Mouse (Mus musculus) midbrain, embryonic 11.5 days (tissue): ENCODE results near the gene Nyap2. TPM values are rescaled to one million over a fixed set of nuclear protein-coding genes. Genes with fewer than 3 reads are reported as not detected.

ENCODE experiments used
- ATAC-seq: fragments of 200-750 bp; cut with Nextera tagmentation; 2 replicates; pipeline ENCODE4 v1.8.0; 2017; ENCODE audit warnings: moderate TSS enrichment, moderate library complexity; ENCODE audit not compliant: low FRiP score
- DNase-seq: peaks from one replicate; pipeline ENCODE4 v3.0.0; 2015; ENCODE audit warnings: low spot score; ENCODE audit errors: missing footprints
- H3K27ac ChIP-seq: fragments of 300-500 bp; sonication (generic); 2 replicates; pipeline ENCODE4 v1.5.1; 2014; ENCODE audit warnings: low read depth, low read length
- H3K27me3 ChIP-seq: fragments of 300-500 bp; sonication (generic); 2 replicates; pipeline ENCODE4 v1.6.1; 2014; ENCODE audit warnings: mild to moderate bottlenecking, low read length, moderate library complexity, mixed read lengths; ENCODE audit not compliant: control insufficient read depth, insufficient read depth
- H3K36me3 ChIP-seq: fragments of 300-500 bp; sonication (generic); 2 replicates; pipeline ENCODE4 v1.6.1; 2014; ENCODE audit warnings: mild to moderate bottlenecking, low read length, moderate library complexity, mixed read lengths; ENCODE audit not compliant: control insufficient read depth, insufficient read depth
- H3K4me1 ChIP-seq: fragments of 300-500 bp; sonication (generic); 2 replicates; pipeline ENCODE4 v1.6.1; 2014; ENCODE audit warnings: low read length; ENCODE audit not compliant: control insufficient read depth, insufficient read depth
- H3K4me2 ChIP-seq: fragments of 300-500 bp; sonication (generic); 2 replicates; pipeline ENCODE4 v1.6.1; 2014; ENCODE audit warnings: mild to moderate bottlenecking, moderate library complexity
- H3K4me3 ChIP-seq: fragments of 300-500 bp; sonication (generic); 2 replicates; pipeline ENCODE4 v1.5.1; 2014; ENCODE audit warnings: low read depth, low read length
- H3K9ac ChIP-seq: fragments of 300-500 bp; sonication (generic); 2 replicates; pipeline ENCODE4 v1.6.1; 2014; ENCODE audit warnings: low read length
- H3K9me3 ChIP-seq: fragments of 300-500 bp; sonication (generic); 2 replicates; pipeline ENCODE4 v1.6.1; 2016; ENCODE audit warnings: low read length; ENCODE audit not compliant: control insufficient read depth
- WGBS: fragments of 180-500 bp; shearing (Covaris S2); extraction: QIAGEN DNeasy Blood & Tissue Kit; methylation state at CpG from one replicate; pipeline ENCODE4 v1.1.7; 2014; 5-methylcytosine and 5-hydroxymethylcytosine counted together
- polyA plus RNA-seq: library from polyadenylated mRNA; unstranded; fragments of >200 nt; fragmentation: Nextera tagmentation; extraction: Ambion mirVana; gene quantifications from 2 replicates; pipeline ENCODE4 v1.2.1, GENCODE M21; 2014

The Nyap2 gene
- polyA plus RNA-seq, 1 experiment from 2014 or later, result 1.7 TPM

DNA sequence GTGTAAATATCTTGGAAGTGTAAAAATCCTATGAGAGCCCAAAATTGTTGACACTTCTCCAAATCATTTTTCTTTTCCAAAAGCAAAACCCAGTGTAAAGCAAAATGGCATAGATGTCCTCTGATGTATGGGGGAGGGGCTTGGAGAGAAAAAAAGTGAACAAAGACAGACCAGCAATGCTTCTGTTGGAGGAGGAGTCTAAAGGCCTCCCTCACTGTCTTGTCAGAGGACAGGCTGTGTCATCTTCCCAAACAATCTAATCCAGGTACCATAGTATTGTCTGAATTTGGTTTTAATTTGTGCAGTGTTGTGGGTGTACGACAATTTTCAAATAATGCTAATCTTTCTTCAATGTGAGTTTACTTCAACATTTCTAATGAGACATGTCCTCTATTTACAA, 13.7 kb downstream of the Nyap2 start:
- no peak overlapping the region for H3K9ac ChIP-seq
- WGBS, result 88% methylated on average over 1 of the region's 1 CpGs
- no peak overlapping the region for H3K27ac ChIP-seq
- no peaks in the 10 kb centered on the region for H3K9me3 ChIP-seq
- DNase-seq (no peak), ATAC-seq (0 out of 2 replicates have a peak, but pooled peaks have one; percentile 40)
- H3K36me3 ChIP-seq, result no peaks in the 10 kb centered on the region
- peaks cover 2% of the 10 kb centered on the region; the same call in 1 of the 2 replicates for H3K4me1 ChIP-seq
- H3K4me2 ChIP-seq, result no peak overlapping the region
- no peak overlapping the region for H3K4me3 ChIP-seq
- no peaks in the 10 kb centered on the region for H3K27me3 ChIP-seq

DNA sequence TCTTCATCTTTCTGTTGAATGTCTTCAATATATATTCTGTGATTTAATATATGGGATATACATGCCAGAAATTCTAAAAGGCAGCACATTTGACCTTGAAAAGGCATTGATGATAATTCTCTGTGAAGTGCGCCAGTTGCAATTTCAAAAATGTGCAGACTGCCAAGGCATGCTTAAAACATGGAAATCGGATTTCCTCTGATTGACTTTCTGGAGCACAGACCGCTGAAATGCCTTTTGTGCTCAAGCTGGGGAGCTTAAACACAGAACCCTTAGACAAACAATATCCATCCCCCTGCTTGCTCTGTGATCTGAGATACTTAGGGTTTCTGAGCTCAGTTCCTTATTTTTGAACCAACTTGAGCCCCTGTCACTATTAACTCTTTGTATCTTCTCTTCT, 14.2 kb downstream of the Nyap2 start:
- DNase-seq, result no peak
- H3K4me2 ChIP-seq, result no peak overlapping the region
- no peaks in the 10 kb centered on the region for H3K27me3 ChIP-seq
- no peak overlapping the region for H3K27ac ChIP-seq
- no peak overlapping the region for H3K4me3 ChIP-seq
- no peaks in the 10 kb centered on the region for H3K9me3 ChIP-seq
- H3K36me3 ChIP-seq, result no peaks in the 10 kb centered on the region
- ATAC-seq, result peak; percentile 46; the same call in 1 of the 2 replicates
- WGBS, result 39% methylated on average over 3 of the region's 3 CpGs
- peaks cover 2% of the 10 kb centered on the region; the same call in 1 of the 2 replicates for H3K4me1 ChIP-seq
- H3K9ac ChIP-seq, result no peak overlapping the region

DNA sequence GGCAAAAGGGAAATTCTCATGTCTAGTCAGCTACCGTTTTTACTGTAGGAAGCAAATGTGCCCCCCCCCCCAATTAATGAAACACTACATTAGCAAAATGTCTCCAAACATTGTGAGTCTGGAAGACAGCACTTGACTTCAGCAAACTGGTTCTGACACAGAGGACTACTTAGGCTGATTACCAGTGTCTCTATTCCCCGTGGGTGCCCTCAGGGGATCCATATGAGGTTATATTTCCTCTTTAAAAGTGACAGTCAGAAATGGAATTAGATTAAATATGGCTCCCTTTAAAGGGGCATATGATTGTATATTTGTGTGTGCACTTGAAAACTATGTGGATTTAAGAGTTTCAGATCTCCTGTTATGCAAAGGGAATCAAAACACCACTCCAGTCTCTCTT, 15.3 kb downstream of the Nyap2 start:
- H3K9me3 ChIP-seq, result no peaks in the 10 kb centered on the region
- DNase-seq (no peak), ATAC-seq (no peak)
- H3K4me2 ChIP-seq, result no peak overlapping the region
- no peak overlapping the region for H3K27ac ChIP-seq
- no peak overlapping the region for H3K9ac ChIP-seq
- no peaks in the 10 kb centered on the region for H3K36me3 ChIP-seq
- H3K4me1 ChIP-seq, result peaks cover 3% of the 10 kb centered on the region
- WGBS, result 89% methylated on average over 2 of the region's 2 CpGs
- H3K4me3 ChIP-seq, result no peak overlapping the region
- H3K27me3 ChIP-seq, result no peaks in the 10 kb centered on the region

DNA sequence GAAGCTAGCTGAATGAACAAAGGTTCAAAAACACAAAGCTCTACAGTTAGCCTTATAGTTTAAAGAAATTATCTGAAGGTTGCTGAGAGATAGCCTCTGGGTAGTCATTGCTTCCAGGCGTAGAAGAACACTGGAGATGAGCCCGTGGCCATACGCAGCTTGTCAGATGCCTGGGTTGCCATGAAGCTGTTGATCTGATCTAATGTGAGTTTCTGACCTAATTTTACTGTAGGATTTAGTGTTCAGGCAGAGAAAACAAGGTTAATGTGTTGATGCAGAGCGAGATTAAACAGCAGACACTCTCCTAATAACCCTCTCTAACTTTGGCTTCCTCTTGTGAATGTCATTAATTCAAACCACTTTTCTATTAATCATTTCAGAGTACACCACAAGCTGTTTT, 16.1 kb downstream of the Nyap2 start:
- Histone ChIP-seq H3K36me3 (no peaks in the 10 kb centered on the region), H3K27me3 (no peaks in the 10 kb centered on the region), H3K9ac (no peak overlapping the region), H3K4me3 (no peak overlapping the region), H3K4me2 (no peak overlapping the region), H3K4me1 (peaks cover 6% of the 10 kb centered on the region), H3K27ac (no peak overlapping the region), H3K9me3 (no peaks in the 10 kb centered on the region)
- ATAC-seq, result no peak
- no peak for DNase-seq
- 94% methylated on average over 4 of the region's 4 CpGs for WGBS

GRCm38 (mm10) chr1:81098950-81099349, 22.2 kb downstream of the Nyap2 start:
- H3K27me3 ChIP-seq, result no peaks in the 10 kb centered on the region
- WGBS, result 12% methylated on average over 1 of the region's 1 CpGs
- H3K4me3 ChIP-seq, result no peak overlapping the region
- H3K9me3 ChIP-seq, result no peaks in the 10 kb centered on the region
- H3K4me1 ChIP-seq, result peaks cover 8% of the 10 kb centered on the region; the same call in 1 of the 2 replicates
- H3K9ac ChIP-seq, result no peak overlapping the region
- H3K4me2 ChIP-seq, result no peak overlapping the region
- no peaks in the 10 kb centered on the region for H3K36me3 ChIP-seq
- ATAC-seq (no peak), DNase-seq (no peak)
- no peak overlapping the region; the same call in 1 of the 2 replicates for H3K27ac ChIP-seq

GRCm38 (mm10) chr1:81101749-81102148, 25.0 kb downstream of the Nyap2 start:
- H3K27me3 ChIP-seq, result no peaks in the 10 kb centered on the region
- no peaks in the 10 kb centered on the region for H3K9me3 ChIP-seq
- DNase-seq (no peak), ATAC-seq (no peak)
- peaks cover 8% of the 10 kb centered on the region; the same call in 1 of the 2 replicates for H3K4me1 ChIP-seq
- no peak overlapping the region for H3K4me2 ChIP-seq
- H3K27ac ChIP-seq, result no peak overlapping the region
- no peak overlapping the region for H3K4me3 ChIP-seq
- H3K36me3 ChIP-seq, result no peaks in the 10 kb centered on the region
- 72% methylated on average over 1 of the region's 1 CpGs for WGBS
- no peak overlapping the region for H3K9ac ChIP-seq

GRCm38 (mm10) chr1:81119732-81120131, 43.0 kb downstream of the Nyap2 start:
- Histone ChIP-seq H3K27me3 (no peaks in the 10 kb centered on the region), H3K27ac (no peak overlapping the region), H3K9me3 (no peaks in the 10 kb centered on the region), H3K36me3 (no peaks in the 10 kb centered on the region), H3K4me3 (no peak overlapping the region), H3K9ac (no peak overlapping the region), H3K4me2 (no peak overlapping the region), H3K4me1 (no peaks in the 10 kb centered on the region)
- DNase-seq, result no peak
- no peak for ATAC-seq

- WGBS, result 87% methylated on average over 8 of the region's 8 CpGs
- Histone ChIP-seq H3K4me3 (no peak overlapping the region), H3K27ac (no peak overlapping the region), H3K36me3 (no peaks in the 10 kb centered on the region), H3K4me2 (no peak overlapping the region), H3K9me3 (no peaks in the 10 kb centered on the region), H3K9ac (no peak overlapping the region), H3K27me3 (no peaks in the 10 kb centered on the region), H3K4me1 (no peaks in the 10 kb centered on the region)
- DNase-seq, result no peak
- ATAC-seq, result no peak
Measured at GRCm38 (mm10) chr1:81132007-81132712, 55.4 kb downstream of the Nyap2 start.

GRCm38 (mm10) chr1:81143855-81144254, 67.1 kb downstream of the Nyap2 start:
- no peaks in the 10 kb centered on the region for H3K9me3 ChIP-seq
- no peak for DNase-seq

More at GRCm38 (mm10) chr1:81143855-81144254, 67.1 kb downstream of the Nyap2 start:
- ATAC-seq, result no peak
- H3K9ac ChIP-seq, result no peak overlapping the region
- no peak overlapping the region for H3K27ac ChIP-seq
- no peaks in the 10 kb centered on the region for H3K36me3 ChIP-seq
- H3K4me1 ChIP-seq, result no peaks in the 10 kb centered on the region
- no peak overlapping the region for H3K4me3 ChIP-seq
- H3K27me3 ChIP-seq, result no peaks in the 10 kb centered on the region
- no peak overlapping the region for H3K4me2 ChIP-seq
